ENCODE assay signal across 10 mouse cellular contexts in the genomic region with DNA sequence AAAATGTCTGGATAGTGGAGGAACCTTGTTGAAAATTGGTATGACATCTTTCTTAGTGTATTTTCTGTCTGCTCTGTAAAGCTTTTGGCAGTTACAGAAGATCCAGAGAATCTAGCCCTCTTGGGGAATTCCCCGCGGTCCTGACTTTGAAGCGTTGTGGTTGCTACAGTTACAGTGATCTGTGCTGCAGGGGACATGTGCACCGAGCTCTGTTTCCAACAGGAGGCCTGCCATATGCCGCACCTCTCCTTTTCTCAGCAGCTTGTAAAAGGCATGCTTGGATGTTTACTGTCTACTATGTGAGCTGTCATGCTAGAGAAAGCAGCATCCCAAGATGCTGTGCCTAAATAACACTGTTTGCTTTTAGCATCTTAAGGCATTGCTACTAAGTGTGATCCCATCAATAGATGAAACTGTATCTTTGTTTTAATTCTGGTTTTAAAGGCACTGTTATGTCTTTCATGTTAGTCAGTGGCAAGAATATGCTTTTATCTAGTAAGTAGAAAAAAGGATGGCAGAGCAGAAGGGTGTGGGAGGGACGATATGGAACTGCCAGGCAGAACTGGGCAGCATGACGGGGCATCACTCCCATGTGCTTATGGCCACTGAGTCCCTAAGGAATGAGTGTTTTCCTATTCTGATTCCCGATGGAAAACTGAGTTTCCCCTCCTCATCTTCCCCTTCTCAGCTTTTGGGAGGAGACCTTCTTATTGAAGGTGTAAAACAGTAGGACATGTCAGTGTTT. TPM values are rescaled to one million over a fixed set of nuclear protein-coding genes. Genes with fewer than 3 reads are reported as not detected.
DNase-seq lines count a peak whose midpoint lies in the region; ATAC-seq lines count a peak whose summit lies in the region.
"Had no signal": no experiment of that assay in that cellular context is flagged by ENCODE, and none has a peak within 500 bp of the region (broad histone marks: within the 10 kb centered on the region; RNA-seq: fewer than 3 reads in every experiment).

No protein-coding gene starts in this region.

- H3K4me1 ChIP-seq in heart, embryonic 10.5 days, result no peaks in the 10 kb centered on the region
- peaks cover 18% of the 10 kb centered on the region for H3K4me1 ChIP-seq in forebrain, embryonic 16.5 days (replicated peaks; ENCODE audit: control insufficient read depth, insufficient read depth, low read length)

- peak; percentile 89 for DNase-seq in heart, adult 11 months
- DNase-seq in heart, embryonic 10.5 days (ENCODE audit: low spot score), result no peak
- DNase-seq in Muller cell, postnatal 12 days (ENCODE audit: inconsistent ontology term), result peak; percentile 46
- DNase-seq in layer of hippocampus, postnatal 14 days (ENCODE audit: low spot score in 2 of 2), result peak; percentile 53 to 77
- DNase-seq in right cerebral cortex, adult 18-20 months, result peak; percentile 71
- no peak for DNase-seq in liver
- DNase-seq in c-Kit-positive CD71-positive TER-119-positive erythroid progenitor cells, embryonic 14.5 days (ENCODE audit: low spot score), result no peak

- H3K9me3 ChIP-seq in heart, embryonic 10.5 days, result no peaks in the 10 kb centered on the region
- no peaks in the 10 kb centered on the region for H3K9me3 ChIP-seq in forebrain, embryonic 16.5 days (ENCODE audit: control insufficient read depth, low read length)
- H3K9me3 ChIP-seq: G1E had no signal

- no peak overlapping the region for H3K4me3 ChIP-seq in heart, embryonic 10.5 days
- no peak overlapping the region for H3K4me3 ChIP-seq in forebrain, embryonic 16.5 days (replicated peaks; ENCODE audit: low read length)
- H3K4me3 ChIP-seq: erythroblast, embryonic 14.5 days had no signal

- no peak overlapping the region for H3K4me2 ChIP-seq in forebrain, embryonic 16.5 days (ENCODE audit: low read length)

- no peak overlapping the region for H3K27ac ChIP-seq in heart, embryonic 10.5 days
- H3K27ac ChIP-seq in forebrain, embryonic 16.5 days (ENCODE audit: low read length), result peak overlapping the region; percentile 54

- peak; percentile 93 for ATAC-seq in forebrain, embryonic 16.5 days

- no peaks in the 10 kb centered on the region for H3K27me3 ChIP-seq in heart, embryonic 10.5 days (ENCODE audit: insufficient read depth, poor library complexity, severe bottlenecking)
- H3K27me3 ChIP-seq in forebrain, embryonic 16.5 days (replicated peaks; ENCODE audit: control insufficient read depth, insufficient read depth, low read length), result no peaks in the 10 kb centered on the region

- WGBS in heart, embryonic 10.5 days, result 69% methylated on average over 8 of the region's 8 CpGs
- 40% methylated on average over 8 of the region's 8 CpGs for WGBS in forebrain, embryonic 16.5 days

- no peak overlapping the region for H3K9ac ChIP-seq in forebrain, embryonic 16.5 days (replicated peaks; ENCODE audit: low read depth, low read length)

- H3K36me3 ChIP-seq in heart, embryonic 10.5 days, result peaks cover 4% of the 10 kb centered on the region; the same call in 1 of the 2 replicates
- no peaks in the 10 kb centered on the region for H3K36me3 ChIP-seq in forebrain, embryonic 16.5 days (ENCODE audit: control insufficient read depth, insufficient read depth)

RNA-seq across cellular contexts. Expression of a gene that starts 57.6 kb away (rescaled TPM):
- polyA plus RNA-seq in heart, embryonic 10.5 days (2016; fragmentation: Nextera tagmentation; extraction: Ambion mirVana), result 27.6 and 31.6 TPM in 2 replicates
- 25.2 and 34.5 TPM in 2 replicates for polyA plus RNA-seq in forebrain, embryonic 16.5 days (2015; fragmentation: Nextera tagmentation; extraction: Ambion mirVana)
- 100 to 1,000 TPM; 118 to 127 TPM for total RNA-seq in layer of hippocampus, postnatal 14 days (2021)

Comparison
In these comparisons a context has a peak if more than half of its experiments do, and no peak if none do; other contexts are left out.
1. DNase-seq: peak in heart, adult 11 months (single experiment), Muller cell, postnatal 12 days (single experiment), layer of hippocampus, postnatal 14 days (2 of 2) and right cerebral cortex, adult 18-20 months (single experiment); none in heart, embryonic 10.5 days (single experiment), liver (single experiment) and c-Kit-positive CD71-positive TER-119-positive erythroid progenitor cells, embryonic 14.5 days (single experiment).